Mouse (Mus musculus) spleen, adult 18-20 months (tissue): ENCODE results near the gene Agbl4.
A peak's percentile ranks its signal among the peaks of the same experiment; 100 is the strongest.

ENCODE experiments used
- DNase-seq, 2 experiments: peaks; one replicate each; pipeline ENCODE4 v3.0.0; 2022; ENCODE audit warnings: mixed read lengths in 2 of 2

Gene Agbl4

DNA sequence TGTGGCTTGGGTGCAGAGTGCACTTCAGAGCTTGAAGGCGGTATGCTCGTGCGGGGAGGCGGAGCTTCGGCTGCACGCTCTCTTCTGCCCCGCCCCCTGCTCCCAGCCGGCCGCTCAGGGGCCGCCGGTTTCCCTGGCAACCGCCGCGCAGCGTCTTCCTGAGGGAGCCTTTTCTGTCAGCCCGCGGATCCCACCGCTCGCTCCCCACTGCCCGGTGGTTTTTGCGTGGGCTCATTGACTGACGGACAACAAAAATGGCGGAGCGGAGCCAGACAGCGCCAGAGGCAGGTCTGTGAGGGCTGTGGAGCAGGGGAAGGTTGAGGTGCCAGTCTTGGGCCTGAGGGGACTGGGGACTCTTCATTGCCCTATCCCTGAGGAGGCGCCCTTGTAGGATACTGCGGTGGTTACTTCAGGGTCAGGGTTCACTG lies at the start of gene Agbl4:
Gene Agbl4, plus strand, starts transcription at position 44 of the 428 bp plus-strand sequence.
- no peak for DNase-seq

DNA sequence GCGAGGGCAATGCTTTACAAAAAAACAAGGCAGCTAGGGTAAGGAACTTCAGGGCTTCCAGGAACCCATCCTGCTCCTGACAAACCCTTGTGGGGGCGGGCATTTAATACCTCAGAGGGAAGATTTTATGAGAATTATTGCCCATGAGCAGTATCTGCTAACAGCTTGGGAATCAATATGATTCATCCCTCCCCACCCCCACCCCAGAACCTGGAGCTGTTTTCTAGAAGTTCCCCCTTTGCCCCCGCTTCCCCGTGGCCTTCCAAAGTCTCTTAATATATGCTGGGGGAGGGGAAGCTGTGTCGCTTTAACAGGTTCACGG lies 46.6 kb upstream of the Agbl4 start:
- DNase-seq: no peak

DNA sequence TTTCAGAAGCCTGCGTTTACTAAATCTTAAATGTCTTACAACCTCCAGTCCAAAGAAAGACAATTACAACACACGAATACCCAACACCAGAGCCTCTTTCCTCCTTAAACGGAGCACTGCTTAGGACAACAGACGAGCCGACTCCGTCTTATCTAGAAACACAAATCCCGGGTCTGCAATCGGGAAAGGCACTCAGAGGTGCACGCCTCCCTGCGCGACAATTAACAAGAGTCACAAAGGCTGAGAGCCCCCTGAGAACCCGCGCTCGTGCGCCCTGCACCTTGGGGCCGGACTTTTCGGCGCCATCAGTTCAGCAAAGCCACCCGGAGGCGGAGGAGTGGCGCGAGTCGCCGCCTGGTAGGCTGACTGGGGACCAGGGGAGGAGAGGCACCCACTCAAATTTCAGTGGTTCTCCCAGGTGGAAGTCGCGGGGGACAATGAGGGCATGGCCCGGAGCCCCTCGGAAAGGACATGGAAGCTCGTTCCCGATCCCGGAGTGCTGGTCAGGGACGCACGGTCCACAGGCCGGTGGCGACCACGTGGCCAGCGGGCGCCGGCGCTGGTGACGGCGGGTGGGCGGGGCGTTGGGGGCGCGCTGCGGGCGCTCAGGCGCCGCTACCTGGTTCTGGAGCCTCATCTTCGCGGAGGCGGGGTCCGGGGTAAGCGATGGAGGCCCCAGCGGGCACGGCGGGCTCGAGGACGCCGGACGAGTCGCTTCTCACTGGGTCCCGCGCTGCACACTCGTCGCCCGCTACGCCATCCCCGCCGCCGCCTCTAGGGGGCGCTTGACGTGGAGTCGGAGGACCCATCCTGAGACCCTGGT lies 46.1 kb upstream of the Agbl4 start, which contains the start of gene Elavl4:
Gene Elavl4, minus strand, starts transcription at position 732 of the 823 bp plus-strand sequence.
- DNase-seq: peak; percentile 3 to 4

DNA sequence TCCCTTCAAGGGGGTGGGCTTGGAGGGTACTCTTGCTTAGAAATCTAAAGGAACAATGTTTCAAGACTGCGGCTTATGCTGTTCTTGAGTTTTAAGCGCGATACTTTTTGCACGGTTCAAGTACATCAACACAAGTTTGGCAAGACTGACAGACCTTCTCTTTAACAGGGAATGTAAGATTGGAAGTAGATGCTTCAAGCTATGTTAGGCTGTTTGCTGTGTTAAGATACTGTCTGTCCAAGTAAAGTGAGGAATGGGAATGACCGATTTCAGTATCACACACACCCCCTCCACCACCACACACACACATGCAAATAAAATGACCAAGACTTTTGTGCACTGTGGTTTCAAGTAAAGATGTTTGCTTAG lies 45.5 kb upstream of the Agbl4 start:
- DNase-seq: no peak

DNA sequence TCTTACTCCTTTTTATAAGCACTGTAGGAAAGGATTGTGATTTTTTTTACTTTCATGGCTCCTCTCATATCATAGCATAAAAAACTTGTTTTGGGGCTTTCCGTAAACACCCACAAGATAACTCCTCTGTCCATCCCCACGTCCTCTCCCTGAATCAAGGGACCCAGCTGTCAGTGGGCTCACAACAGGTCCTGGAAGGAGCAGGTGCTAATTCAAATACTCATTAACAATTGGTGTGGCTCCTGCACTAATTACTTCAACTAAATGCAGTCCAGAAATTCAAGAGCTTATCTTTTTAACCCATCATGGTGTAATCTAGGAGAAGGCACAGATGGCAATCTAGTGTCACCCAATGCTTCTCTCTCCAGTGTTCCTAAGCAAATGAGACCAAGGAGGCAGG lies 36.9 kb upstream of the Agbl4 start:
- DNase-seq: no peak

DNA sequence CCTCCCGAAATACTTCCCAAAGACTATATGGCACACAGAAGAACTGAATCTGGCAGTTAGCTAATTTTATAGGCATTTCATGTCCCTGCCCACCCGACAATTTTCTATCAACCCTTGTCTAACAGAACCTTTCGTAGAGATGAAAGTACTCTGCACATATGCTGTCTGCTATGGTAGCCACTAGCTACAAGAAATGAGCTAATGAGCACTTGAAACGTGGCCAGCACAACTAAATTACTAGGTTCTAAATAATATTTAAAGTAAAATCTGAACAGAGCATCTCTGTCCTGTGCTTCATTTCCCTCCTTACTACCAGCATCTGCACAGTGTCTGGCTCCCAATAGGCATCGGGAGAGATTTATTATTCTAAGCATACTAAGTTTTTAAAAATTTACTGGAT lies 1.2 kb upstream of the Agbl4 start:
- no peak for DNase-seq

DNA sequence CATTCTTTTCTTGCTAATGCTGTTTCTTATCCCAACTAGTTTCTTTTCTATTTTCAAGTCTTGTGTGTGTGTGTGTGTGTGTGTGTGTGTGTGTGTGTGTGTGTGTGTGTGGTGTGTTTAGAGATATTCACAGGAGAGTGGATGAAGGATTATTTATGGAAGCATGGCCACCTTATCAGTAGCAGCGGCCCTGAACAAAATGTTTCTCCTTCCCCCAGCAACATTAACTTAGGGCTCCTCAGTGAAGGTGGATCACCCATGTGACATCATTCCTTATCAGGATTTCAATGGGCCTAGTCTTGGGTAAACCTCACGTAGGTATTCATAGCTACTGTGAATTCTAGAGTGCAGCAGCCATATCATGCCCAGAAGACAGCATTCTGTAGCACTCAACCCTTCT lies 22.8 kb downstream of the Agbl4 start:
- DNase-seq: no peak

DNA sequence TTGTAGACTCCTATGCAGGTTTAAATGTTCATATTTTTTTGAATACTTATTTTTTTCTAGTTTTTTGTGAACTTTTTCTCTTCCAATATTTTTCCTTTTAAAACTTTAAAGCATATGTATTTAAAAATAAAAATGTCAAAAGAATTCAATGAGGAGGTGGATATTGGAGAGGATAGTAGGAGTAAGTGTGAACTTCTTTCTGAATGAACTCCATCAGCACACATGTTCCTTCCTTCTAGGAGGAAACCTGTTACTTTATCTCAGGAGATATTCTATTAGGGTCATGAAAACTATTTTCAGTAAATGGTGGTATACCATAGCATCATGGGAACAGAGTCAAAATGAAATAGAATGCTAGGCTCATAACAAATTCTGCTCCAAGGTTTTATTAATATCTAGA lies 30.2 kb downstream of the Agbl4 start:
- no peak for DNase-seq

DNA sequence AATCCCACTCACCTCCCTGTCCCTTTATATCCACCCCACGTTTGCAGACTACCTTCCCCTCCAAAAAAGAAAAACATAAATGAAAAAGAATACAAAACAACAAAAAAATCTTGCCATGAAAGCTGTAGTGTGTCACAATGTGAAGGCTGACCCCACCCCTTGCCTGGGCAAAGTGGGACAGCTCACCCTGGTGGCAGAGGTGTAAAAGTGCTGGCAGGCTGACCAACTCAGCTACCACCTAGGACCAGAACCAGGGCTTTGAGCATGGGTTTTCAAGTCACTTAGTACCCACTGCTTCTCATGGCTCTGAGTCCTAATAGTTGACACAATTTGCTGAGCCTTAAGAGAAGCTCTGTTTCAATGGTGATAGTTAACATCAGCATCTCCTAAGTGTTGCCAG lies 96.9 kb downstream of the Agbl4 start:
- DNase-seq: no peak

DNA sequence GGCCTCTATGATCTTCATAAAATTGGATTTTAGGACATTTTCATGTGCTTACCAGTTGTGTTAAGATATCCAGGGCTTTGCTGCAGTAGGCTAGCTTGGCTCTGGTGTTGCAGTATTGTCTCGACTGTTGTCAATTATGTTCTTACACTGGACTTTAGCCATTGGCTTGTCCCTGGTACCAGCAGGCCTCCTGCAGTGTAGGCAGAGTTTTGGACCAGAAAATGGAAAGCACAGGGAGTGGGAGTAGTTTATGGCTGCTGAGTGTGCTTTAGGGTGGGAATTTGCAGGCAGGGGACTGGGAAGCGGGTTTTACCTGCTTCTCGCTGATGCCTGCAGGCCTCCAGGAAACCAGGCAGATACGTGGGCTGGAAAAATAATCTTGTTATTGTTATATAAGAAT lies 132.3 kb downstream of the Agbl4 start:
- DNase-seq: no peak

DNA sequence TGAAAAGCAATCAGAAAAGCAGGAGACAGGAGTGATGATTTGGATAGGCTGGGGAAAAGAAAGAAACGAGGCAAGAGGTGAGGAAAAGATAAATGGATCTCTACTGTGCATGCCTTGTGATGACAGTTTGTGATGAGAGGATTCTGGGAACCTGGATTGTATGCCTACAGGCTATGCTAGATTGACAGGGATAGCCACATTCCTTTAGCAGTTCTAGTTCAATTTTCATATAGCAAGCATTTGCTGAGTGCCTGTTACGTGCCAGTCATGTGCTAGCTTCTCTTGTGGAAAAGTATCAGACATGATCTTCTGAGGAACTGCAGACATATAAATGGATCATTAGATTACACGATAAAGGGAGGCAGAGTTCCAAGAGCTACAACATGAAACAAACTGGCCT lies 151.8 kb downstream of the Agbl4 start:
- DNase-seq: no peak

DNA sequence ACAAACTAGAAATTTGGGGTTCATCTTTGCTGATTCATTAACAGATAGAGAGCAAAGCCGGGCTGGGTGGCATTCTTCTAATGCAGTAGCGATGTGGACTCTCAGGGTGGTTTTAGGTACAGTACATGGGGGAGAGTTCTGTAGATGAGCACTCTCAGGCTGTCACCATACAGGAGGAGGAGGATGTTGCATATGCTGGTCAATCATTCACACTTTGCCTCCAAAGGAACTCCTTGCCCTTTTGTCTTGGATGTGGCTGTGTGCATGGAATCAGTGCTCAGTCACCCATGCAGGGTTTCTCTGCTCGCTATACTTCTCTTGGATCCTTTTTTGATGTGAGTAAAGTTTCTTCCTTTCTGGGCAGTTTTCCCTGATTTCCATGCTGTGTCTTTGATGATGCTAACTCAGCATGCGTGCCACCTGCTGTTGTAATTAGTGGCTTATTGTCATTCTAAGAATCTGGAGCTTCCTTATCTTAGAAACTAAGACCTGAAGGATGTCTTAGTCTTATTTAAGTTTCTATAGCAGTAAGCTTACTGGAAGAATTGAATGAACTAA lies 200.3 kb downstream of the Agbl4 start:
- no peak for DNase-seq

DNA sequence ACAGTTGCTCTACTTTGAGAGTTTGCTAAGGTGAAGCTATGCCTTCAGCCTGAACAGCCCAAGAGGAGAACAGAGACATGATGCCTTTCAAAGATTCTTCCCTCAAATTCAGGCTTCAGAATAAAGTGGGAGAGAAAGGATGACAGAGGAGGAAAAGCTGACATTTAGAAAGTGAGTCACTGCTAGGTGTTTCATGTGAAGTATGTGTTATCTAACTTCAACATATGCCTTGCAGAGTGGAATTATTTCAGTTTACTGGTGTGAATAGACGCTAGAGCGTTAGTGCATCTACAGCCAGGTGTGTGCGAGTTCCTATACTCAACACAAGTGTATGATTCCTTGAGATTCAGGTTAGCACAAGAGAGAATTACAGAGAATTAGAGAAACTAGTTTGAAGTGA lies 244.0 kb downstream of the Agbl4 start:
- no peak for DNase-seq

DNA sequence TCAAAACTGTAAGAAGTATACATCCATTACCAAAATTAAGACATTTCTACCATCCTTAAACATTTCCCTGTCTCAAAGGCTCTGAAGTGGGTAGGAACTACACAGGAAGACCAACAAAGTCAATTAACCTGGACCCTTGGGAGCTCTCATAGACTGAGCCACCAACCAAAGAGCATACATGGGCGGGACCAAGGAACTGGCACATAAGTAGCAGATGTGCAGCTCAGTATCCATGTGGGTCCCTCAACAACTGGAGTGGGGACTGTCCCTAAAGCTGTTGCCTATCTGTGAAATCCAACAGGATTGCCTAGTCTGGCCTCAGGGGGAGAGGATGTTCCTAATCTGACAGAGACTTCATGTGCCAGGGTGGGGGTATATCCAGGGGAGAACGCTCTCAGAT lies 265.5 kb downstream of the Agbl4 start:
- no peak for DNase-seq

DNA sequence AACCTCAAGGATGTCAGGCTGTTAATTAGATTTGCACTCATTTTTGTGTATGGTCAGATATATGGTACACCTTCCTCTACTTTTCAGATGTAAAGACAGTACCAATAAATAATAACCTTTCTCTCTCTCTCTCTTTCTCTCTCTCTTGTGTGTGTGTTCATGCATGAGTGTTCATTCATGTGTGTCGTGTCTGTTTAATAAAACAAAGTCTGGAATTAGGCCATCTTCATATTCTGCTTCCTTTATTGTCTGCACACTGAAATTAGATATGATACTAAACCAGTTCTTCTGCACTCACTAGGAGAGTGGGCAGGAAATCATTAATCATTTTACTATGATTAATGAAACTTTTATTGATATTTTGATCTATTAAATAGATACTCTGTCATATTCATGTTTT lies 276.7 kb downstream of the Agbl4 start:
- no peak for DNase-seq

DNA sequence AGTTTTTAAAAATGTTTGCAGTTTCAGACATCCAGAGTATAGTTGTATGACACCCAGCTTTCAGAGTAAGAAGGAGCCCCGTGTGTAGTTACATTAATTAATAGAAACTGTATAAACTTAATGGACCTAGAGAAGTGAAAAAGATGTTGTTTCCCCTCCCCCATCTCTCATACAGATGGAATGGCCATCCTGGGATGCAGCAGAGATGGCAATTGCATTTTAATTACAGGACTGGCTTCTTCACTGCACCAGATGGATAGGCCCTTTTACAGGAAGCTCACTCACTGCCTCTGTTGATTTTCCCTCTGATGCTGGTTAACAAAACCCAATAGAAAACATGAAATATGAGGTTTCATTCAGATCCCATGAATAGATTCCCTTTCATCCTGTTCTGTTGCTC lies 337.7 kb downstream of the Agbl4 start:
- no peak for DNase-seq

DNA sequence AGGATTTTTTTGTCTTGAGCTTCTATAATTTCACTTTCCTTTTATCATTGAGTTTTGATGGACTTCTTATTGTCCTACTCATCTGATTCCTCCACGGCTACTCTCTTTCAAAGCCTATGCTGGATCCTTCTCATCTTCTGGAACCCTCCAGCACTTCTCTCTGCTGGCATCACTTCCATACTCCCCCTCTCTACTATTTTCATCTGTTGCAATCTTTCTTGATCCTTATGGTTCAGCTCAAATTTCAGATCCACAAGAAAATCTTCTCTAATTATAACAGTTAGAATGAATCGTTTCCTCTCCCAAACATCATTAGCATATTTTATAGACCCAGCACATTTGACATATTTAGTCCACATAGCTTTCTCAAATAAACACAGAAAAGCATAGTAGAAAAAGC lies 360.5 kb downstream of the Agbl4 start:
- no peak for DNase-seq

DNA sequence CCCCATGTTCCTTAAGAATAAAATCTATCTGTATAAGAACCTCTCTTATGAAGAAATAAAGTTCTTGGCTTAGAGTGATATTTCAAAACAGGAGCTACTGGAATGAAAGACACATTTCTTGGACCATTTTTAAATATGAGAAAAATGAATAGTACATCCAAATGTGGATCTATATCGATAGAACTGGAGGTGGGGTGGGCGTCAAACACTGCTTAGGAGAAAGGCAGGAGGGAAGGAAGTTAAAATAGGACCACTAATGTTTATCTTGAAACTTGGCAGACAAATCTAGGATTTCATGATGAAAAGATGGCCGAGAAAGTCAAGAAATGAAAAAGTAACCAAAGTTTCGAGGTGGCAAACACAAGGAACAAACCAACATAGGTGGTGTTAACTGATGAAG lies 391.1 kb downstream of the Agbl4 start:
- no peak for DNase-seq

DNA sequence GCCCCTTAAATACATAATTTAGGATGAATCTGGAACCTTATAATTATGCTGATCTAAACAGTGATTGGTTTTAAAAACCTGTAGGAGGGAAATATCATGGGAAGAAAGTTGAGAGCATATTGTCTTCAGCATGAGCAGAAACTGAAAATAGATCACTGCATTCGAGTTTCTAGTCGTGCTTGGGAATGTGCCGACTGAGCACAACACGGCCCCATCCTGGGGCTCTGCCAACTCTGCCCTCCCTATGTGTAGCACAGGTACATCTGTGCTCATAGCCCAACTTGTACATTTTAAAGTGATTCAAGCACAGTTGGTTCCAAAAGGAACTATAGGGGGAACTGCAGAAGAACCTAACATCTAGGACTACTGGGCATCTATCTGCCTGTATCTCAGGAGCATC lies 402.4 kb downstream of the Agbl4 start:
- DNase-seq: no peak

DNA sequence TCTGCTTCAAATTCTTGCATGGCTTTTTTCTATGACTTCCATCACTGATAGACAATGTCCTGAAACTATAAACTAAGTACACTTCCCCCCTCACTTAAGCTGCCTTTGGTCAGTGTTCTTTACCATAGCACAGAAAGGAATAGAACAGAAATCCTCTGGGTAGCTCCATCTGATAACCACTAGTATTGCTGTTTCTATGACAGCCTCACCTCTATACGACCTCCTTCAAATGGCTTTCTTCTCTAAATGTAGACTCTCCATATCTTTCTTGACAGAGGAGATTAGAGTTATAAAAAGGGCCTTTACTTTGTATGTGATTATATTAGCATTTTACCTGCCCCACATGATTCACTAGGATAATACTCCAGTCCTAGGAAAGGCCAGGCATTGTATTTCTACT lies 413.5 kb downstream of the Agbl4 start:
- DNase-seq: no peak

DNA sequence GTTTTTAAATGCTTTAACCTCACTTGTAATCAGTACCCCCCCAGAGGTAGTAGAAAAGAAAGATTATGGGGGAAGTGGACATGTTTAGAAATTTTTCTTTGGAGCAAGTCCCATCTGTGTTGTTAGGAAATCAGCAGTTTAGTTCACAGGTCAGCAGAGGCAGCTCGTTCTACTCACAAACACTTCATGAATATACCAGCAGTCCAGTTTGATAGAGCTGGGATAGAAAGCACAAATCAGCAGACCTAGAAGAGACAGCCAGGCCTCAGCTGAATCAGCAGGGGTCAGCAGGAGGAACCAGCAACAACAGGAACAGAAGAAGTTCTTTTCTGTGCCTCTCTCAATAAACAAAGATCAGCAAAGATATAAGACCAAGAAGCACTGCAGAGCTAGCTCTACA lies 435.3 kb downstream of the Agbl4 start:
- DNase-seq: no peak

DNA sequence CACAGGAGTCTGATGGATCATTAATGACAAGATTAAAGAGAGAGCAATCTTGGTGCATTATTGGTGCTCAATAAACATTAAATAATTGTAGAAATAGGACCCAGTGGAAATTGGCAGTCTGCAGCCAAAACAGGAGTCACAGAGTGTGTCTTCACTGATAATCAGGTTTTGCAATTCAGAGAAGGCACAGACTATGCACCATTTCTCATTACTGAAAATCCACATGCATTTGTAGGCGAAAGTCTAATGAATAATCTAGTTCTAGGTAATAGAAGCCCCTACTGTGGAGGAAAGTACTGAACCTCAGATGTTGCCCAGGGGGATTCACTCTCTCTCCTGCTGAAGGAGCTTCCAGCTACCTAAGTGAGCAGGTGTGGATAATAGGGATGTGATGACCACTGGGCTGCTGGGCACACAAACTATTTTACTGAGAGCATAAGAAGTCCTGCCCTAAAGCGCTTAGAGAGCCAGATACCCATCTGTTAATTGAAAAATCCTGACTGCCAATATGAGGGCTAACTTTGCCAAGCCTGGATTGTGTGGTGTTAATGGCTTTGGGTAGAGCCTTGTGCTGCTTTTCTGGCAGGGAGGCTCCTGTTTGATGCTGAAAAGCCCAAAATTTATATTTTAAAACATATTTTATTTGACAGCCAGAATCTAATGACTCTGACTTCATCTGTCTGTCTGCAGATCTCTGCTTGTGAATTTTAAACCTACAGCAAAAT lies 482.4 kb downstream of the Agbl4 start:
- no peak for DNase-seq

DNA sequence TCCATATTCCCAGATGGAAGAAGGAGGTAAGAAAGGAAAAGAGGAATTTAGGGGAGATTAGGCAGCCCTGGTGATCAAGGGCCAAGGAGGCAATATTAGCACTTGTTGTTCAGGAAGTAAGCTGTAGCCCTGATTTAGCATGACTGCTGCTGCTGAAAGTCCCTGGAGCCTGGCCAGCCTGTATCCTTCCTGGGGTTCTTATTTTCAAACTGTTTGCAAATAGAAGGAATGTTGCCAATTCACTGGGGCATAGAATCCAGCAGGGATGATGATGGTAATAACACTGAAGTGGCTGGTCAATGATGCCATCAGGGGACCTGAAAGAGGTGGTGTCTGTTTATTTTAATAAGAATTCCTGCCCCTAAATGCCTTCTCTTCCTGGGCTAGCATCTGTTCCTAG lies 518.6 kb downstream of the Agbl4 start:
- peak in 1 of 2 experiments; percentile 10 for DNase-seq

DNA sequence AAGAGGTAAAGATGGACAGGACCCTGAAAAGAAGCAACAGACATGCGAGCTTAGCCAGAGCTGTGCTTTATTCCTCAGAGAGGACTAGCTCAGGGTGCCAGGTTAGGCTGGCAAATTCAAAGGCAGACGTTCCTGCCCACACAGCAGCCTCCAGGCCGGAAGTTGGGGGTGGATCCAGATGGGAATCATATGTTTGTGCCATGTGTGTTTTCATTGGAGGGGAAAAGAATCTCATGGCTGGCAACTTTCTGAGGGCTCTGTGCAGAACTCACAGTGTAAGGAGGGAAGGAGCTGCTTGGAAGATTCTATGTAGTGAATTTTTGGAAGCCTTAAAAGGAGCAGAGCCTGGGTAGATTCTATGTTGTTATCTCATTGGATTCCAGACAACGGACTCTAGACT lies 519.1 kb downstream of the Agbl4 start:
- DNase-seq: no peak
